Mouse (Mus musculus) MEL (cell line): Measurements from ENCODE around the gene Neu2. TPM values are rescaled to one million over a fixed set of nuclear protein-coding genes. Genes with fewer than 3 reads are reported as not detected.

Experiments
- DNase-seq: peaks from one replicate; pipeline ENCODE4 v3.0.0; 2011; ENCODE audit warnings: low read depth, low spot score
- H3K27ac ChIP-seq: 2 replicates; pipeline ENCODE4 v1.5.1; 2012; ENCODE audit warnings: low read depth, mild to moderate bottlenecking, control low read depth, low read length, moderate library complexity; ENCODE audit not compliant: control insufficient read depth
- H3K27me3 ChIP-seq, 2 experiments: fragments of 150-350 bp in 1 of 2; sonication (generic) in 1 of 2; 2 replicates each; pipeline ENCODE4 v1.6.1; 2012; ENCODE audit warnings: low read length in 2 of 2, mild to moderate bottlenecking in 2 of 2, improper control_type of control experiment in 1 of 2, moderate library complexity in 1 of 2; ENCODE audit not compliant: insufficient read depth in 2 of 2, control insufficient read depth in 1 of 2
- H3K36me3 ChIP-seq, 2 experiments: 2 replicates each; pipeline ENCODE4 v1.6.1; 2012 to 2014; ENCODE audit warnings: low read length in 2 of 2, improper control_type of control experiment in 1 of 2, inconsistent platforms in 1 of 2, mild to moderate bottlenecking in 1 of 2; ENCODE audit not compliant: insufficient read depth in 2 of 2, control insufficient read depth in 1 of 2
- H3K4me1 ChIP-seq, 2 experiments: fragments of 150-350 bp in 1 of 2; sonication (generic) in 1 of 2; 2 replicates each; pipeline ENCODE4 v1.6.1; 2012; ENCODE audit warnings: low read length in 2 of 2, improper control_type of control experiment in 1 of 2, mild to moderate bottlenecking in 1 of 2; ENCODE audit not compliant: insufficient read depth in 2 of 2, control insufficient read depth in 1 of 2
- H3K4me3 ChIP-seq, 2 experiments: fragments of 150-350 bp in 1 of 2; sonication (generic) in 1 of 2; 2 replicates each; pipeline ENCODE4 v1.5.1; 2012; ENCODE audit warnings: low read depth in 2 of 2, low read length in 2 of 2, mild to moderate bottlenecking in 2 of 2, moderate library complexity in 2 of 2, control low read depth in 1 of 2, improper control_type of control experiment in 1 of 2; ENCODE audit not compliant: control insufficient read depth in 1 of 2, insufficient read depth in 1 of 2
- H3K79me2 ChIP-seq: 2 replicates; pipeline ENCODE4 v1.6.1; 2012; ENCODE audit warnings: mild to moderate bottlenecking, low read length, moderate library complexity; ENCODE audit not compliant: control insufficient read depth, poor library complexity, insufficient read depth
- H3K9ac ChIP-seq: 2 replicates; pipeline ENCODE4 v1.6.1; 2012; ENCODE audit warnings: low read depth, mild to moderate bottlenecking, control low read depth, low read length, moderate library complexity; ENCODE audit not compliant: control insufficient read depth, poor library complexity, severe bottlenecking
- H3K9me3 ChIP-seq: fragments of 150-350 bp; sonication (generic); replicated peaks from 2 replicates; pipeline ENCODE4 v1.6.1; 2012; ENCODE audit warnings: mild to moderate bottlenecking, low read length, improper control_type of control experiment, moderate library complexity; ENCODE audit not compliant: insufficient read depth
- BHLHE40 ChIP-seq: IDR thresholded peaks from 2 replicates; pipeline ENCODE4 v1.6.1; 2012; ENCODE audit warnings: low read depth, mild to moderate bottlenecking, inconsistent platforms, low read length, improper control_type of control experiment, borderline replicate concordance
- CHD2 ChIP-seq: IDR thresholded peaks from 2 replicates; pipeline ENCODE4 v1.6.1; 2011; ENCODE audit warnings: low read length, improper control_type of control experiment
- EP300 ChIP-seq, 2 experiments: IDR thresholded peaks; 2 replicates each; pipeline ENCODE4 v1.6.1; 2011; ENCODE audit warnings: improper control_type of control experiment in 2 of 2, low read length in 2 of 2, low read depth in 1 of 2, mild to moderate bottlenecking in 1 of 2
- KAT2A ChIP-seq: conservative IDR thresholded peaks from 2 replicates; pipeline ENCODE4 v1.6.1; 2012; ENCODE audit warnings: low read depth, low read length, improper control_type of control experiment, inconsistent platforms
- MAZ ChIP-seq: IDR thresholded peaks from 2 replicates; pipeline ENCODE4 v1.6.1; 2012; ENCODE audit warnings: low read depth, mild to moderate bottlenecking, inconsistent platforms, low read length, improper control_type of control experiment
- MEF2A ChIP-seq: IDR thresholded peaks from 2 replicates; pipeline ENCODE4 v1.6.1; 2014; ENCODE audit warnings: low read depth, mild to moderate bottlenecking, inconsistent platforms, low read length, improper control_type of control experiment; ENCODE audit not compliant: poor library complexity, insufficient replicate concordance, severe bottlenecking; ENCODE audit errors: extremely low read depth
- NELFE ChIP-seq: IDR thresholded peaks from 2 replicates; pipeline ENCODE4 v1.6.1; 2011; ENCODE audit warnings: low read depth, low read length, improper control_type of control experiment
- POLR2AphosphoS5 ChIP-seq: IDR thresholded peaks from 2 replicates; pipeline ENCODE4 v1.6.1; 2012; ENCODE audit warnings: low read depth, borderline replicate concordance, mild to moderate bottlenecking, inconsistent platforms, low read length, moderate library complexity, mixed read lengths
- RAD21 ChIP-seq: IDR thresholded peaks from 2 replicates; pipeline ENCODE4 v1.6.1; 2011; ENCODE audit warnings: mild to moderate bottlenecking, low read depth, low read length, improper control_type of control experiment
- RCOR1 ChIP-seq: IDR thresholded peaks from 2 replicates; pipeline ENCODE4 v1.6.1; 2012; ENCODE audit warnings: low read depth, mild to moderate bottlenecking, inconsistent platforms, low read length, improper control_type of control experiment
- SIN3A ChIP-seq: IDR thresholded peaks from 2 replicates; pipeline ENCODE4 v1.6.1; 2012; ENCODE audit warnings: low read length, improper control_type of control experiment, inconsistent platforms
- TBP ChIP-seq: IDR thresholded peaks from 2 replicates; pipeline ENCODE4 v1.8.0; 2011; ENCODE audit warnings: low read depth, low read length, improper control_type of control experiment
- UBTF ChIP-seq: IDR thresholded peaks from 2 replicates; pipeline ENCODE4 v1.6.1; 2012; ENCODE audit warnings: low read depth, mild to moderate bottlenecking, inconsistent platforms, low read length, improper control_type of control experiment, moderate library complexity, borderline replicate concordance; ENCODE audit not compliant: insufficient read depth
- USF2 ChIP-seq, 2 experiments: IDR thresholded peaks; 2 replicates each; pipeline ENCODE4 v1.6.1; 2011 to 2012; ENCODE audit warnings: improper control_type of control experiment in 2 of 2, low read length in 2 of 2, borderline replicate concordance in 1 of 2, inconsistent platforms in 1 of 2, low read depth in 1 of 2, mild to moderate bottlenecking in 1 of 2; ENCODE audit not compliant: insufficient read depth in 1 of 2
- ZKSCAN1 ChIP-seq: IDR thresholded peaks from 2 replicates; pipeline ENCODE4 v1.6.1; 2012; ENCODE audit warnings: low read depth, mild to moderate bottlenecking, inconsistent platforms, low read length, improper control_type of control experiment, moderate library complexity
- polyA plus RNA-seq, 2 experiments: library from polyadenylated mRNA; stranded (reverse) in 1 of 2; unstranded in 1 of 2; fragments of >175 nt in 1 of 2; fragments of >200 nt in 1 of 2; gene quantifications; 2 replicates each; pipeline versions ENCODE4 v1.2.1 to v1.2.4; 2012; ENCODE audit warnings: low replicate concordance in 2 of 2, low read depth in 1 of 2; ENCODE audit not compliant: insufficient read length in 2 of 2, insufficient read depth in 1 of 2, missing spikeins in 1 of 2
- total RNA-seq: library from RNA; depleted of rRNA; stranded (reverse); fragments of 300-350 nt; gene quantifications from 2 replicates; pipeline ENCODE4 v1.2.3, GENCODE M21; 2012

The Neu2 gene
- total and polyA plus RNA-seq, 3 experiments = not detected

- Histone ChIP-seq H3K9me3 (no peaks in the 10 kb centered on the region), H3K4me3 (no peak overlapping the region), H3K36me3 (no peaks in the 10 kb centered on the region), H3K27ac (no peak overlapping the region), H3K9ac (no peak overlapping the region)
- no peak for DNase-seq
- TF ChIP-seq TBP (no peak), POLR2AphosphoS5 (no peak), USF2 (IDR thresholded peaks at IDR 0.05; ENCODE audit: borderline replicate concordance in 1 of 2, insufficient read depth in 1 of 2, low read depth in 1 of 2, low read length in 2 of 2) (no peak), NELFE (no peak), RCOR1 (no peak), KAT2A (no peak), RAD21 (no peak), MAZ (no peak), UBTF (no peak)
- TF ChIP-seq, all 39 proteins: peak for 0
- H3K27me3 ChIP-seq = peaks cover 0 to 2% of the 10 kb centered on the region in 2 experiments; a peak in 2 of 4 replicates
- H3K4me1 ChIP-seq = no peaks in the 10 kb centered on the region
- no peaks in the 10 kb centered on the region for H3K79me2 ChIP-seq
These were observed 1.8 kb upstream of the Neu2 start for GRCm38 (mm10) chr1:87507857-87508256.

- Histone ChIP-seq H3K9me3 (no peaks in the 10 kb centered on the region), H3K36me3 (no peaks in the 10 kb centered on the region), H3K27me3 (peaks cover 0 to 2% of the 10 kb centered on the region in 2 experiments; a peak in 2 of 4 replicates), H3K9ac (no peak overlapping the region), H3K4me1 (no peaks in the 10 kb centered on the region), H3K79me2 (no peaks in the 10 kb centered on the region), H3K4me3 (no peak overlapping the region), H3K27ac (no peak overlapping the region)
- no peak for TF ChIP-seq ZKSCAN1
- TF ChIP-seq SIN3A = no peak
- no peak for TF ChIP-seq CHD2
- no peak for TF ChIP-seq BHLHE40
- no peak for TF ChIP-seq MEF2A
- no peak for TF ChIP-seq EP300 (IDR thresholded peaks at IDR 0.05; ENCODE audit: low read depth in 1 of 2, low read length in 2 of 2)
- no peak for DNase-seq
These were observed 813 bp upstream of the Neu2 start for GRCm38 (mm10) chr1:87508591-87509560.
